Mouse (Mus musculus): Measurements from ENCODE around the gene Apobec4. TPM values are rescaled to one million over a fixed set of nuclear protein-coding genes. Genes with fewer than 3 reads are reported as not detected.
"Not testable (repeated sequence)": the region's sequence is repeated elsewhere in the genome, so short reads cannot be mapped to it uniquely, and the experiment has no call there.

The Apobec4 gene
- polyA plus RNA-seq, 1 experiment = not detected

DNA sequence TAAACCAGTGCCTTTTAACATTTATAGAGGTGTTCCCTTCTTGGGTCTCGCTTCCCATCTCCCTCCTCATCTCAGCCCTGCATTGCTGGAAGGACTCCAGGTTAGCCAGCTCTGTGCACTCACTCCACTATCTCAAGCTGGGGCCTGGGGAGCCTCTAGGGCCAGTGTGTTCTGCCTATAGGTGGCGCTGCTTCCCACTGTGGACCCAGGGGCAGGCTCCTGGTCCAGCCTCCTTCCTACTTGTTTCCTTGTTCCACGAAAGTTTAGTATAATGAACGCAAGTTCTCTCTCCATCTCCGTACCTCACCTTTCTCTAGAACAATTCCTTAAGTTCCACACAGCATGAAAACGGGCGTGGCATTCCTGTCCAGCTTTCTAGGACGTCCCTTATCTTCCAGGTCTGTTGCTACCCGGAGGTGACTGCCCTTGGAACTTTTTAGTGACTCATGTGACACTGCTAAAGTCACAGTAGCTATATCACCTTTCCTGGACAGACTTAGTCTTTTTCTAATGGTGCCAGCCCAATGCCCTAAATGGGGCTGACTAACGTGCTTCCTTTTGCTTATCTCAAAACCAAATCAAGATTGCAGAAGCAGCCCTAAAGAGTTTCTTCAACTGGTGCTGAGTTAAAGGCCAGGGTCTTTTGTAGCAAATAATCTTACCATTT lies 28.9 kb downstream of the Apobec4 start:
- 41% methylated on average over 10 of the region's 10 CpGs for WGBS
- no peak overlapping the region for H3K27ac ChIP-seq (ENCODE audit: insufficient read depth, low read depth, low read length)
- peak; percentile 46; the same call in 1 of the 2 replicates for TF ChIP-seq CTCF (IDR thresholded peaks at IDR 0.05; ENCODE audit: insufficient read depth, low read depth, low read length)
- TF ChIP-seq POLR2A (IDR thresholded peaks at IDR 0.05; ENCODE audit: insufficient read depth, low read depth, low read length) = no peak
- H3K4me1 ChIP-seq (ENCODE audit: control insufficient read depth, insufficient read depth, low read length) = no peaks in the 10 kb centered on the region
- H3K4me3 ChIP-seq (ENCODE audit: insufficient read depth, low read depth, low read length) = no peak overlapping the region

DNA sequence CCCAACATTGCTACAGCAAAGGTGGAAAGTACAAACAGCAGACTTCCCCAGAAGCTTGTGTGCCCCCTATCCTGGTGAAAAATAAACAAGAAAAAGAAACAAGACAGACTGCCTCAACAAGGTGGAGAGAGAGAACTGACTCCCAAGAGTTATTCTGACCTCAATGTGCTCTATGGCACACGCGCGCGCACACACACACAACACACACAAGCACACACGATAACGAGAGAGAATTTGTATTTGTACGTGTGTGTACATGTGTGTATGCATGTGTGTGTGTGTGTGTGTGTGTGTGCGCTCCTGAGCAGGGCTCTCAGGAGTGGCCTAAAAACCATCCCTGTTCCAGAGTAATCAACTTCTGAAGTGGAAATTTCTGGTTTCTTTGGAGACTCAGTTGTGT lies 34.3 kb downstream of the Apobec4 start:
- TF ChIP-seq POLR2A (IDR thresholded peaks at IDR 0.05; ENCODE audit: insufficient read depth, low read depth, low read length) = no peak
- TF ChIP-seq CTCF (IDR thresholded peaks at IDR 0.05; ENCODE audit: insufficient read depth, low read depth, low read length) = no peak
- H3K4me3 ChIP-seq (ENCODE audit: insufficient read depth, low read depth, low read length) = no peak overlapping the region
- 96% methylated on average over 8 of the region's 8 CpGs for WGBS

DNA sequence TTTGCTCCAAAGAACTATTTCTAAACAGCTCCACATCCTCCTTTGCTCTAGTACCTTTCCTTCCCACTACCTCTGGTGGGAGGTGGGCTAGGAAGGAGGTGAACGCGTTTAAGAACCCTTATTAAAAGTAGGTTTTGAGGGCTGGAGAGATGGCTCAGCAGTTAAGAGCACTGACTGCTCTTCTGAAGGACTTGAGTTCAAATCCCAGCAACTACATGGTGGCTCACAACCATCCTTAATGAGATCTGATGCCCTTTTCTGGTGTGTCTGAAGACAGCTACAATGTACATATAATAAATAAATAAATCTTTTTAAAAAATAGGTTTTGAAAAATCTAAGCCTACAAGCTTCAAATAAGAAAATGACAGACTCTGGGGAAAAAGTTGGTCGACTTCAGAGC lies 35.1 kb downstream of the Apobec4 start:
- WGBS = 94% methylated on average over 3 of the region's 3 CpGs
- H3K4me3 ChIP-seq (ENCODE audit: insufficient read depth, low read depth, low read length); H3K4me1 ChIP-seq (ENCODE audit: control insufficient read depth, insufficient read depth, low read length); H3K27ac ChIP-seq (ENCODE audit: insufficient read depth, low read depth, low read length): not testable (repeated sequence)

More for the DNA sequence above, 34.3 kb downstream of the Apobec4 start:
- Histone ChIP-seq H3K27ac (ENCODE audit: insufficient read depth, low read depth, low read length) (no peak overlapping the region), H3K4me1 (ENCODE audit: control insufficient read depth, insufficient read depth, low read length) (no peaks in the 10 kb centered on the region)

DNA sequence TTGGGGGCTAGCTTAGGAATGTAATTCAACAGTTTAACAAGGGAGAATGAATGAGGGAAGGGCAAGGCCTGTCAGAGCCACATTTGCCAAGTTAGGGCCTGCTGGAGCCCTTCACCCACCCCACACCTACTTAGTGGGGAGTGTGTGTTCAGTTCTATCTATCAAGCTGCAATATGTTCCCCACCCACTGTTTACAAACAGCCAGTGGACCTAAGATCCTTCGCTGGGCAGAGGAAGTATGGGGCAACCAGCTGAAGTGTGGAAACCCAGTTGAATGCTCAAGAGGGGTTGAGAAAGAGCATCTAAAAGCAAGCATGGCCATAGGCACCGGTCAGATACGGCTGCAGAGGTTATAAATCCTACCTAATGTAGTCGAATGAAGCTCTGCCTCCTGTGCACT lies 36.6 kb downstream of the Apobec4 start:
- WGBS = 96% methylated on average over 4 of the region's 4 CpGs
- TF ChIP-seq POLR2A (IDR thresholded peaks at IDR 0.05; ENCODE audit: insufficient read depth, low read depth, low read length) = no peak
- no peak for TF ChIP-seq CTCF (IDR thresholded peaks at IDR 0.05; ENCODE audit: insufficient read depth, low read depth, low read length)
- H3K4me3 ChIP-seq (ENCODE audit: insufficient read depth, low read depth, low read length) = no peak overlapping the region
- no peaks in the 10 kb centered on the region for H3K4me1 ChIP-seq (ENCODE audit: control insufficient read depth, insufficient read depth, low read length)
- no peak overlapping the region for H3K27ac ChIP-seq (ENCODE audit: insufficient read depth, low read depth, low read length)

DNA sequence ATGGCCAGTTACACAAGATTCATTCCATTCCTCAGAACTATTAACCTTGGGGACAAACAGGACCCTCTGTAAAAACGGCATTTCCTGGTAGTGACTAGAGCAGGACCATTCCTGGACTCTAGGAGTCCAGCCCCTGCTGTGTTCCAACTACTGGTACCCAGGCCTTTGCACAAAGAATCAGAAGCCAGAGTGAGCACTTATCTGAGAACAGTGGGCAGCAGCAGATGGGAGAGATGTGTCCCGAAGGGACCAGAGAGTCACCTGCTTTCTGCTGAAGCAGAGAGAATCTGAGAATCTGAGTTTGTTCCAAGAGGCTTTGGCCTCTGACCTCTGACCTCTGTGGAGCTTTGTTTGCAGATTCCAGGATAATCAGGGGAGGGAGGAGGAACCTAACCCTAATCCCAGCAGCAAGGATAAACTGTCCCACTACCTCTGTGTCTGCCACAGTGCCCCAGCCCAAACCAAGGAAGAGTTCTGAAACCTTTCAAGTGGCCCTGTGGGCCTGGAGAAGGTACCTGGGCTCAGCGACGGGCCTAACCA lies 37.8 kb downstream of the Apobec4 start:
- WGBS = 58% methylated on average over 4 of the region's 4 CpGs
- Histone ChIP-seq H3K4me1 (ENCODE audit: control insufficient read depth, insufficient read depth, low read length) (peaks cover under 1% of the 10 kb centered on the region; the same call in 1 of the 2 replicates), H3K4me3 (ENCODE audit: insufficient read depth, low read depth, low read length) (no peak overlapping the region), H3K27ac (ENCODE audit: insufficient read depth, low read depth, low read length) (no peak overlapping the region)
- no peak for TF ChIP-seq POLR2A (IDR thresholded peaks at IDR 0.05; ENCODE audit: insufficient read depth, low read depth, low read length)
- no peak for TF ChIP-seq CTCF (IDR thresholded peaks at IDR 0.05; ENCODE audit: insufficient read depth, low read depth, low read length)

DNA sequence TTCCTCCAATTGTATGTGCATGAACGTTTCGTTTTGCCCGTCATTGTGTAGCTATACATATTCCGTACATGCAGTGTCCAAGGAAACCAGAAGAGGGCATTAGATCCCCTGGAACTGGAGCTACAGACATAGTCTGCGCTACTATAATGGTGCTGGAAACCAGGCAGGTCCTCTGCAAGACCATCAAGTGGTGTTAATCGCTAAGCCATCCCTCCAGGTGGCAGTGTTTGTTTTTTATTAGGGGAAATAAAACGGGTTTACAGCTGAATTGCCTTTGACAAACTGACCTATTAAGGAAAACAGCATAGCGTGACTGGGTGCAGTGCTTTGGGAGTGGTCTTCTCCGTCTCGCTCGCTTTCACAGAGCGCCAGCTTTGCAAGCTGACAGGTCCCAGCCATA lies 39.9 kb downstream of the Apobec4 start:
- Histone ChIP-seq H3K4me3 (ENCODE audit: insufficient read depth, low read depth, low read length) (no peak overlapping the region), H3K4me1 (ENCODE audit: control insufficient read depth, insufficient read depth, low read length) (peaks cover 5% of the 10 kb centered on the region; the same call in 1 of the 2 replicates), H3K27ac (ENCODE audit: insufficient read depth, low read depth, low read length) (no peak overlapping the region)
- TF ChIP-seq CTCF (IDR thresholded peaks at IDR 0.05; ENCODE audit: insufficient read depth, low read depth, low read length) = no peak
- TF ChIP-seq POLR2A (IDR thresholded peaks at IDR 0.05; ENCODE audit: insufficient read depth, low read depth, low read length) = no peak
- 48% methylated on average over 12 of the region's 12 CpGs for WGBS

DNA sequence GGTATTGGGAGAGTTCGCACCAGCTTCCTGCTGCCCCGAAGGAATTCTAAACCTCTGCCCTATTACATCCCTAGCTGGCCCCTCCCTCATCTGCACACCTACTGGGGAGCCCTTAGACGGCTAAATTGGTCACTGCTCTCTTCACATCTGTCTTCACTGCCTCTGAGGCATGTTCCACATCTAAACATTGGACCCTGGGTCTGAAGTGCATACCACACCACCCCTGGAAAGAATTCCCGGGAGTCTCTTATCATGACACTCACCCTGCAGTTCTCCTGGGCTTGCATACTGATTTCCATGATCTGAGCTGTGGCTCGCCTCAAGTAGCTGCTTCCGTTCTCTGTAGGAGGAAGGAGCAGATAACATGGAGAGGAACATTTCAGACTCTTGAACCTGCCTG lies 40.5 kb downstream of the Apobec4 start:
- TF ChIP-seq CTCF (IDR thresholded peaks at IDR 0.05; ENCODE audit: insufficient read depth, low read depth, low read length) (no peak), POLR2A (IDR thresholded peaks at IDR 0.05; ENCODE audit: insufficient read depth, low read depth, low read length) (no peak)
- no peak overlapping the region for H3K27ac ChIP-seq (ENCODE audit: insufficient read depth, low read depth, low read length)
- H3K4me1 ChIP-seq (ENCODE audit: control insufficient read depth, insufficient read depth, low read length) = peaks cover 5% of the 10 kb centered on the region; the same call in 1 of the 2 replicates
- H3K4me3 ChIP-seq (ENCODE audit: insufficient read depth, low read depth, low read length) = no peak overlapping the region
- 57% methylated on average over 6 of the region's 6 CpGs for WGBS

DNA sequence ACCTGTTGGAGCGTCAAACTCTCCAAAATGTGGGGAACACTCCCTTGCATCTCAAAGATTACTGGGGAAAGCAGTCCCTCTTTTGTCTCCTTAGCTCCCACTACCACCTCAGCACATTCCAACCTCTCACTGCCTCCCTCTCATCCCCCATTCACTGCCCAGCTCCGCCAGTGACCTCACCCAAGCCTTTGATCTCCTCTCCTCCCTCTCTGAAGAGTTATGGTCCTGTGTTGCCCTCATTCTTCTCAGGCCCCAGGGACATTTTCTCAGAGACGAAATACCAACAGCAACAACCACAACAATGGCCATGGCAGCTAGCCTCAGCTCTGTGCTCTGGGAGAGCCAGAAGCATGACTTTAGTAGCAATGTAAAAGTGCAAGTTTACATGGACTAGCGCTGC lies 40.9 kb downstream of the Apobec4 start:
- no peak overlapping the region for H3K4me3 ChIP-seq (ENCODE audit: insufficient read depth, low read depth, low read length)
- TF ChIP-seq POLR2A (IDR thresholded peaks at IDR 0.05; ENCODE audit: insufficient read depth, low read depth, low read length) = no peak
- TF ChIP-seq CTCF (IDR thresholded peaks at IDR 0.05; ENCODE audit: insufficient read depth, low read depth, low read length) = no peak
- whole genome bisulfite sequencing = 64% methylated on average over 4 of the region's 4 CpGs
- H3K4me1 ChIP-seq (ENCODE audit: control insufficient read depth, insufficient read depth, low read length) = peaks cover 5% of the 10 kb centered on the region; the same call in 1 of the 2 replicates
- no peak overlapping the region for H3K27ac ChIP-seq (ENCODE audit: insufficient read depth, low read depth, low read length)

DNA sequence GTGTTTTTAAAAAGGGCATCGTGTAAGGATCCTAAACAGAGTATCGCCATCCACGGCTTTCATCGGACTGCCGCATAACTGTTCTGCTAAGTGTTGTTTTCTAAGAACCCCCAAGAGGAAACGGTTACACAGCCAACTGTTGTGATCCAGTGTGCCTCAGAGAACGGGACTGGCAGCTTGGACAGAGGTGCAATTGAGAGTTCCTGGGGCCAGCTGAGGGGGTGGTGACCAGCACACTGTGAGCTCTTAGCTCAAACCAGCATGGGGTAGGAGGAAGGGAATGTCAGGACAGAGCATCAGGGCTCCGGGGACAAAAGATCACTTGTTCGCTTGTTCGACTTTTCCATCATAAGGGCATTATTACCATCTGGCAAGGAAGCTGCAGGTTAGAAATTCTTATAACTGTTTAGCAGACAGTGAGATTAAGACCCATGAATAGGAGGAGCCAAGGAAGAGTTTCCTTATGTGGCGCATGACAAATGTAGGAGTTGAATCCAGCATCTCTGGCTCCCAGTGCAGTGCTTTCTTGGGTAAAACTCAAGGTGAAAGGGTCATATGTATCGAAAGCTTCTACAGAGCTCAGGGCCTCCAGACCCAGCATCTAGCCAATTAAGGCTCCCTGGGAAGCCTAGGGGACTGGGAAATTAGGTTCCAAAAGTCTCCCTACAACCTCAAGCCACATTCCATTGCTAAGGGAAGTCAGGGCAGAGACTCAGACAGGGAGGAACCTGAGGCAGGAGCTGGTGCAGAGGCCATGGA lies 42.6 kb downstream of the Apobec4 start:
- Histone ChIP-seq H3K4me3 (ENCODE audit: insufficient read depth, low read depth, low read length) (no peak overlapping the region), H3K4me1 (ENCODE audit: control insufficient read depth, insufficient read depth, low read length) (peaks cover 5% of the 10 kb centered on the region; the same call in 1 of the 2 replicates), H3K27ac (ENCODE audit: insufficient read depth, low read depth, low read length) (peak overlapping the region; percentile 50; the same call in 1 of the 2 replicates)
- WGBS = 54% methylated on average over 12 of the region's 12 CpGs
- no peak for TF ChIP-seq POLR2A (IDR thresholded peaks at IDR 0.05; ENCODE audit: insufficient read depth, low read depth, low read length)
- no peak for TF ChIP-seq CTCF (IDR thresholded peaks at IDR 0.05; ENCODE audit: insufficient read depth, low read depth, low read length)
